Mouse (Mus musculus) G1E (cell line): ENCODE measurements around the gene Bbs9. TPM values are rescaled to one million over a fixed set of nuclear protein-coding genes. Genes with fewer than 3 reads are reported as not detected.

Experiments
- ATAC-seq: 2 replicates; pipeline ENCODE4 v1.8.0; 2016; ENCODE audit warnings: mild to moderate bottlenecking; ENCODE audit not compliant: insufficient number of reproducible peaks, poor library complexity, low FRiP score, severe bottlenecking; ENCODE audit errors: extremely low read depth
- DNase-seq: peaks from one replicate; pipeline ENCODE4 v3.0.0; 2012; ENCODE audit warnings: low spot score
- H3K27me3 ChIP-seq: 2 replicates; pipeline ENCODE4 v1.6.1; 2012; ENCODE audit warnings: mild to moderate bottlenecking, low read length, inconsistent platforms; ENCODE audit not compliant: insufficient read depth
- H3K36me3 ChIP-seq: replicated peaks from 2 replicates; pipeline ENCODE3; 2012; ENCODE audit warnings: mild to moderate bottlenecking, inconsistent platforms
- H3K4me1 ChIP-seq: 2 replicates; pipeline ENCODE4 v1.6.1; 2012; ENCODE audit warnings: low read depth, low read length, inconsistent platforms, mixed read lengths; ENCODE audit not compliant: insufficient read depth
- H3K4me3 ChIP-seq: 2 replicates; pipeline ENCODE4 v1.5.1; 2012; ENCODE audit warnings: low read depth, mild to moderate bottlenecking, inconsistent platforms, low read length, moderate library complexity, mixed read lengths
- H3K9me3 ChIP-seq: replicated peaks from 2 replicates; pipeline ENCODE4 v1.6.1; 2012; ENCODE audit warnings: inconsistent platforms
- CTCF ChIP-seq: IDR thresholded peaks from 2 replicates; pipeline ENCODE4 v1.5.1; 2012; ENCODE audit warnings: low read depth, low read length, inconsistent platforms, mixed read lengths
- GATA1 ChIP-seq: IDR thresholded peaks from 2 replicates; pipeline ENCODE4 v1.6.1; 2012; ENCODE audit warnings: borderline replicate concordance, low read length, inconsistent platforms, mixed read lengths
- GATA2 ChIP-seq: IDR thresholded peaks from 2 replicates; pipeline ENCODE4 v1.6.1; 2012; ENCODE audit warnings: low read depth, low read length, inconsistent platforms, borderline replicate concordance
- POLR2AphosphoS5 ChIP-seq: IDR thresholded peaks from 2 replicates; pipeline ENCODE4 v1.6.1; 2012; ENCODE audit warnings: low read depth, low read length, inconsistent platforms; ENCODE audit not compliant: insufficient replicate concordance
- TAL1 ChIP-seq: conservative IDR thresholded peaks from 2 replicates; pipeline ENCODE4 v1.6.1; 2012; ENCODE audit warnings: low read depth, low read length, inconsistent platforms, mixed read lengths
- polyA plus RNA-seq: library from polyadenylated mRNA; stranded (reverse); fragments of >175 nt; gene quantifications from 2 replicates; pipeline ENCODE4 v1.2.3, GENCODE M21; 2012
- total RNA-seq, 2 experiments: library from RNA; stranded (forward) in 1 of 2; stranded (reverse) in 1 of 2; fragments of 200-1000 nt in 1 of 2; fragments of >200 nt in 1 of 2; fragmentation: Nextera tagmentation in 1 of 2; gene quantifications; 2 replicates each; pipeline ENCODE4 v1.2.3; 2014 to 2017

The Bbs9 gene
- total and polyA plus RNA-seq, 3 experiments = 3.3 to 26.9 (median 18.4) TPM

GRCm38 (mm10) chr9:22649606-22650005 lies 174.1 kb downstream of the Bbs9 start:
- Histone ChIP-seq H3K27me3 (no peaks in the 10 kb centered on the region), H3K9me3 (no peaks in the 10 kb centered on the region), H3K4me3 (no peak overlapping the region), H3K36me3 (peaks cover 2% of the 10 kb centered on the region), H3K4me1 (no peaks in the 10 kb centered on the region)
- no peak for DNase-seq
- TF ChIP-seq TAL1 (no peak), GATA2 (no peak), CTCF (no peak), POLR2AphosphoS5 (no peak), GATA1 (no peak)
- ATAC-seq = no peak

- H3K9me3 ChIP-seq = no peaks in the 10 kb centered on the region
- H3K4me1 ChIP-seq = peaks cover 3% of the 10 kb centered on the region; the same call in 1 of the 2 replicates
- no peaks in the 10 kb centered on the region for H3K27me3 ChIP-seq
- DNase-seq (no peak), ATAC-seq (no peak)
- no peak for TF ChIP-seq GATA1
- TF ChIP-seq POLR2AphosphoS5 = no peak
- no peak for TF ChIP-seq CTCF
- TF ChIP-seq TAL1 = no peak
- H3K4me3 ChIP-seq = no peak overlapping the region
- H3K36me3 ChIP-seq = peaks cover 2% of the 10 kb centered on the region
These were observed 175.3 kb downstream of the Bbs9 start for GRCm38 (mm10) chr9:22650781-22651180.

GRCm38 (mm10) chr9:22651619-22652018 lies 176.1 kb downstream of the Bbs9 start:
- ATAC-seq (no peak), DNase-seq (no peak)
- Histone ChIP-seq H3K36me3 (peaks cover 2% of the 10 kb centered on the region), H3K4me1 (peaks cover 3% of the 10 kb centered on the region; the same call in 1 of the 2 replicates), H3K4me3 (no peak overlapping the region), H3K9me3 (no peaks in the 10 kb centered on the region), H3K27me3 (no peaks in the 10 kb centered on the region)
- TF ChIP-seq GATA2 (no peak), CTCF (no peak), TAL1 (no peak), POLR2AphosphoS5 (no peak), GATA1 (no peak)

DNA sequence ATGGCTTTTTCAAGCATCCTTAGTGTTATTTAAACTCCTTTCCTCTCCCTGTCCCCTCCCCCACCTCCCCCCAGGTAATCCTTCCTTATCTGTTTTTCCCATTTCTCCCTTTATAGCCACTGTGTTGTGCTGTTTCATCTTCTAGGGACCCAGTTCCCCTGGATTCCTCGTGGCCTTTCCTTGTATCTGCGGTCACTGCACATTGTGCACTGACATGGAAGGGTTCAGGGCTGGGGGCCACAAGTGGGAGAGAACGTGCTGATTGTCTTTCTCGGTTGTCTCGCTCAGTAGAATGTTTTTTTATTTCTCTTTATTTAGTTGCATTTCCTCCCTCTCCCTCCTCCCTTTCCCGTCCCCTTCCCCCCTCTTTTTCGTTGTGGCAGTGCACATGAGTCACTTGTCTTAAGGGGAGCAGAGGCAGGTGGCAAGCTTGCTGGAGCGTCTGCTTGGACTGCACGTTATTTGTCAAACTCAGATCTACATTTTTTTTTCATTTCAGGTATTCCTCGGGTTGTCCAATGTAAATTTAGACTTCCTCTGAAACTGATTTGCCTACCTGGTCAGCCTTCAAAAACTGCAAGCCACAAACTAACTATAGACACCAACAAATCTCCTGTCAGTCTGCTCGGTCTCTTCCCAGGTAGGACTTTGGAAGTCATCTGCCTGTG lies 179.3 kb downstream of the Bbs9 start:
- H3K9me3 ChIP-seq = no peaks in the 10 kb centered on the region
- no peak overlapping the region for H3K4me3 ChIP-seq
- no peak for TF ChIP-seq GATA1
- no peak for TF ChIP-seq CTCF
- TF ChIP-seq TAL1 = no peak
- no peak for TF ChIP-seq GATA2
- H3K4me1 ChIP-seq = peaks cover 3% of the 10 kb centered on the region; the same call in 1 of the 2 replicates
- H3K27me3 ChIP-seq = no peaks in the 10 kb centered on the region
- DNase-seq (no peak), ATAC-seq (no peak)
- H3K36me3 ChIP-seq = no peaks in the 10 kb centered on the region

DNA sequence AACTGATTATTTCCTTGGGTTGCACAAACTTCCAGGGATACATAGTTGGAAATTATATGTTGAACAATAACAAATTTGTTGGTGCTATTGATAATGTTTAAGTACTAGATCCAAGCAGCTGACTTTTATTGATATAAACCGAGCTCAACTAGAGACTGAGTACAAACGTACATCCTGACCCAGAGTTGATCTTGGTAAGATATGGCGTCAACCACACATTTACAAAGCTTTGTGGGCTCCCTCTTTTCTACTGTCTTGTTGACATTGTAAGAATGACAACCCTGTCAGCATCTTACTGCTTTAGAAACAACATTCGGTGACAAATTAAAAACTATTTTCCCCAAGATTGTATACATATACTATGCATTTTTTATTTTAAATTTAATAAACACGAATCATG lies 181.7 kb downstream of the Bbs9 start:
- H3K9me3 ChIP-seq = no peaks in the 10 kb centered on the region
- ATAC-seq (no peak), DNase-seq (no peak)
- H3K36me3 ChIP-seq = no peaks in the 10 kb centered on the region
- no peak overlapping the region for H3K4me3 ChIP-seq
- H3K4me1 ChIP-seq = peaks cover 3% of the 10 kb centered on the region; the same call in 1 of the 2 replicates
- TF ChIP-seq GATA1 = no peak
- no peak for TF ChIP-seq GATA2
- H3K27me3 ChIP-seq = no peaks in the 10 kb centered on the region

- H3K27me3 ChIP-seq = no peaks in the 10 kb centered on the region
- H3K36me3 ChIP-seq = no peaks in the 10 kb centered on the region
- no peak for TF ChIP-seq GATA2
- H3K9me3 ChIP-seq = no peaks in the 10 kb centered on the region
- ATAC-seq = no peak
- no peak for DNase-seq
- no peaks in the 10 kb centered on the region for H3K4me1 ChIP-seq
- H3K4me3 ChIP-seq = no peak overlapping the region
These were observed 189.6 kb downstream of the Bbs9 start for GRCm38 (mm10) chr9:22665155-22665554.

DNA sequence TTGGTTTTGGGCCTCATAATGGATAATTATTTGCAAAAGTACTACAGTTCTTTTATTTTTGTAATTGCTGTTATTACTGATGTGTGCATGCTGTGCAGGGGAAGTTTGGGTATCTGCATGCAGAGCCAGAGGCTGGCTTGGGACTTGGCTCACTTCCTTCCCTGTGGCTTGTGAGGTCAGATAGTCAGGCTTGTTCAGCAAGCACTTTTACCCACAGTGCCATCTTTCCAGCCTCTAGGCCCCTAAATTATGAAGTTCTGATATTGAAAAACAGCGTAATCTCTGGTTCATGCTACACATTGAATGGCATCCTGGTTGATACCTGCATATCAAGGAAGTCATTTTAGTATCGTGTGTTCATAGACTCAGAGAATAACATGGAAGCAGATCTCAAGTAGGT lies 197.4 kb downstream of the Bbs9 start:
- Histone ChIP-seq H3K9me3 (no peaks in the 10 kb centered on the region), H3K4me3 (no peak overlapping the region), H3K4me1 (no peaks in the 10 kb centered on the region), H3K27me3 (no peaks in the 10 kb centered on the region; the same call in 1 of the 2 replicates), H3K36me3 (no peaks in the 10 kb centered on the region)
- no peak for DNase-seq
- TF ChIP-seq GATA1 (no peak), POLR2AphosphoS5 (no peak), TAL1 (no peak), CTCF (no peak), GATA2 (no peak)
- ATAC-seq = no peak
